Mouse (Mus musculus) lung, embryonic 14.5 days (tissue): ENCODE measurements around the gene Cabp4. TPM values are rescaled to one million over a fixed set of nuclear protein-coding genes. Genes with fewer than 3 reads are reported as not detected.

ENCODE experiments used
- ATAC-seq: fragments of 200-750 bp; cut with Nextera tagmentation; 2 replicates; pipeline ENCODE4 v1.8.0; 2017; ENCODE audit warnings: mild to moderate bottlenecking, moderate TSS enrichment, moderate library complexity; ENCODE audit not compliant: insufficient read depth
- DNase-seq: peaks from one replicate; pipeline ENCODE4 v3.0.0-alpha.2; 2015
- H3K27ac ChIP-seq: fragments of 300-500 bp; sonication (generic); 2 replicates; pipeline ENCODE4 v1.5.1; 2014; ENCODE audit warnings: low read depth, mild to moderate bottlenecking, moderate library complexity
- H3K27me3 ChIP-seq: fragments of 300-500 bp; sonication (generic); 2 replicates; pipeline ENCODE4 v1.6.1; 2014; ENCODE audit warnings: low read length, control low read depth; ENCODE audit not compliant: insufficient read depth
- H3K36me3 ChIP-seq: fragments of 300-500 bp; sonication (generic); 2 replicates; pipeline ENCODE4 v1.6.1; 2014; ENCODE audit warnings: control low read depth; ENCODE audit not compliant: insufficient read depth
- H3K4me1 ChIP-seq: fragments of 300-500 bp; sonication (generic); 2 replicates; pipeline ENCODE4 v1.6.1; 2014; ENCODE audit warnings: antibody characterized with exemption, control low read depth; ENCODE audit not compliant: insufficient read depth
- H3K4me2 ChIP-seq: fragments of 300-500 bp; sonication (generic); 2 replicates; pipeline ENCODE4 v1.6.1; 2014; ENCODE audit warnings: mild to moderate bottlenecking
- H3K4me3 ChIP-seq: fragments of 300-500 bp; sonication (generic); 2 replicates; pipeline ENCODE4 v1.5.1; 2014; ENCODE audit warnings: low read depth, low read length
- H3K9ac ChIP-seq: fragments of 300-500 bp; sonication (generic); 2 replicates; pipeline ENCODE4 v1.6.1; 2014
- H3K9me3 ChIP-seq: fragments of 300-500 bp; sonication (generic); 2 replicates; pipeline ENCODE4 v1.6.1; 2016; ENCODE audit warnings: low read depth, low read length, control low read depth
- CTCF ChIP-seq: IDR thresholded peaks from 2 replicates; pipeline ENCODE4 v1.5.1; 2016; ENCODE audit warnings: antibody characterized with exemption, low read depth
- WGBS: fragments of 180-500 bp; shearing (Covaris S2); extraction: QIAGEN DNeasy Blood & Tissue Kit; methylation state at CpG from one replicate; pipeline ENCODE4 v1.1.7; 2014; 5-methylcytosine and 5-hydroxymethylcytosine counted together
- polyA plus RNA-seq: library from polyadenylated mRNA; unstranded; fragments of >200 nt; fragmentation: Nextera tagmentation; extraction: Ambion mirVana; gene quantifications from 2 replicates; pipeline ENCODE4 v1.2.1, GENCODE M21; 2014

Cabp4 gene
- polyA plus RNA-seq, 1 experiment from 2014 or later = 0.09 TPM

DNA sequence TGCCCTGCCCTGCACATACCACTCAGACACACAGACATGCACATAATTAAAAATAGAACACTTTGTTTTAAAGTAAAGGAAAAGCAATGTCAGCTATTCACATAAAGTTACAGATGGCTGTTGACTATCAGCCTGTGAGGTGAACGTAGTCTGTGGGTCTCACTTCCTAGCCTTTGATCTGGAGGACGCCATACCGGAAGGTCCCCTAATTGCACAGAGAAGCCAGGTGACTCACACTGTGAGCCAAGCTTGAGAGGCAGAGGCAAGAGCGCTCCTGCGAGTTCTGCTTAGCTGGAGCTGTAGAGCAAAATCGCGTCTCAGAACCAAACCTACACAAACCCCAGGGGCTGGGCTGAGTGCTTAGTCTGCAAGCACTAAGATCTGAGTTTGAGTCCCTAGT, 50.1 kb downstream of the Cabp4 start:
- Histone ChIP-seq H3K4me2 (no peak overlapping the region), H3K4me1 (no peaks in the 10 kb centered on the region), H3K9ac (no peak overlapping the region), H3K36me3 (no peaks in the 10 kb centered on the region), H3K27me3 (no peaks in the 10 kb centered on the region), H3K4me3 (no peak overlapping the region), H3K9me3 (no peaks in the 10 kb centered on the region), H3K27ac (no peak overlapping the region)
- WGBS = 58% methylated on average over 7 of the region's 7 CpGs
- DNase-seq = no peak
- no peak for TF ChIP-seq CTCF
- no peak for ATAC-seq

DNA sequence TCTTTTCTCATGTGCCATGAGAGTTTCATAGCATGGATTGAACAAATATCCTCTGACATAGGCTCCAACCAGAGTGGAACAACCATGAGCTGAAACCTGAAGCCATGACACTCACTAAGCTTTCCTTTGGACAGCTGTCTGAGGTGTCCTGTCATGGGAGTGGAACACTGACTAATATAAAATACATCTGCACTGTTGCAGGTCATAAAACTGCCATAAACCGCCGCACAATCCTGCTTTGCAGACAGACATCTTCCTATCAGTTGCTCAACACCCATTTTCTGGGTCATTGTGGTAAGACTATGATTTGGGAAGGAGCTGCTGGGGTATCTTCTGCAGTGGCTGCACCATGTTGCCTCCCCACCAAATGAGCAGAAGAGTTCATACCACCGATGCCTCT, 51.1 kb downstream of the Cabp4 start:
- TF ChIP-seq CTCF = no peak
- no peak for DNase-seq
- Histone ChIP-seq H3K4me3 (no peak overlapping the region), H3K36me3 (no peaks in the 10 kb centered on the region), H3K9ac (no peak overlapping the region), H3K9me3 (no peaks in the 10 kb centered on the region), H3K27me3 (no peaks in the 10 kb centered on the region), H3K4me2 (no peak overlapping the region), H3K27ac (no peak overlapping the region), H3K4me1 (no peaks in the 10 kb centered on the region)
- no peak for ATAC-seq
- 65% methylated on average over 3 of the region's 3 CpGs for WGBS

DNA sequence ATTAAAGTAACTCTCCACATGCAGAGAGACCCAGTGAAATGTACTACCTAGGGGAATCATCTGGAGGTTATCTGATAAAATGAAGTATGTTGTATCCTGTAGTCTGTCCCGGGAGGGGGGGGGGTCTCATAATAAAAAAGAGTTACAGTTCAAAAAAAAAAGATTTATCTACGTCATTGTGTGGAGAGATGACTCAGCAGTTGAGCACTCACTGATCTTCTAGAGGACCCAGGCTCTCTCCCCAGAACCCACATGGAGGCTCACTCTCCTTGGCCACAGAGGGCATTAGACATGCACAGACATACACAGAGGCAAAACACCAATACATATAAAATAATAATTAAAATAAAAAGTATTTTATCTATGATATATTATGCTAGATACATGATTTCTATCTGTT, 52.5 kb downstream of the Cabp4 start:
- no peak overlapping the region for H3K9ac ChIP-seq
- H3K4me1 ChIP-seq = no peaks in the 10 kb centered on the region
- no peaks in the 10 kb centered on the region for H3K9me3 ChIP-seq
- 46% methylated on average over 2 of the region's 2 CpGs for WGBS
- H3K4me3 ChIP-seq = no peak overlapping the region
- no peak for ATAC-seq
- H3K36me3 ChIP-seq = no peaks in the 10 kb centered on the region
- no peaks in the 10 kb centered on the region for H3K27me3 ChIP-seq
- TF ChIP-seq CTCF = no peak
- H3K4me2 ChIP-seq = no peak overlapping the region
- H3K27ac ChIP-seq = no peak overlapping the region
- no peak for DNase-seq

DNA sequence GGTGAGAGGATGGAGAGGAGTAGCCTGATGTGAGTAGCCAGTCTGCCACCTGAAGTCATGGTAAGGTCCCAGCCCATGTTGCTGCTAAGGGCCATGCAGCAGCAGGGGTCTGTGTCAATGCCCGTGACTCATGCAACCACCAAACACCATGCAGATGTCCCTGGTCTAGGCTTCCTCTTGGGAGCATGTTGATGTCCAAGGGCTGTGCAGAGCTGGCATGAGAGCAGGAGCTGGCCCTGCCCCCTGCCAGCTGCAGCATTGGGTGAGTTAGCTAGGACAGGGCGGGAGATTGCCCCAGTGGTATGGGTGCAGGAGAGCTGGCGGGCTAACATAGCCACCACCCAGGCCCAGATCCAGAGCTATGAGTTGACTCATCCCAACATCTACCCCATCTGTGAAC, 53.4 kb downstream of the Cabp4 start:
- Histone ChIP-seq H3K27ac (no peak overlapping the region), H3K36me3 (no peaks in the 10 kb centered on the region), H3K9me3 (no peaks in the 10 kb centered on the region), H3K9ac (no peak overlapping the region), H3K4me2 (no peak overlapping the region), H3K27me3 (no peaks in the 10 kb centered on the region), H3K4me1 (no peaks in the 10 kb centered on the region), H3K4me3 (no peak overlapping the region)
- WGBS = 95% methylated on average over 3 of the region's 3 CpGs
- ATAC-seq = no peak
- DNase-seq = no peak
- TF ChIP-seq CTCF = no peak

DNA sequence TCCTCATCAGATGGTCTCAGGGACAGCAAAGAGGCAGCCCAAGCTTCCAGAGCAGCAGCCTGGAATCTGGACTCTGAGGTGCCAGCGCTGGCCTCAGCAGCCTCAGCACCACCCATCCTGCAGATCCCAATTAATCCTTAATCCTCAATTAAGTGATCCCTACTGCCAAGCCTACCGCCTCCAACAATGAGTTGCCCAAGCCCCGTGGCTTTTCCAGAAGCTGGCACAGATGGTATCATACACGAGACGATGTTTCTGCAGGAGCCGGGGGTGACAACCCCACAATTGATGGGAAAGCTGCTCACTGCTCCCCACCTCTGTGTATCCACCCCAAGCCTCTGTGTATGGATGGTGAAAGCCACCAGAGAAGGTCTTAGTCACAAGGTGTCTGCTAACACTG, 54.7 kb downstream of the Cabp4 start:
- WGBS = 75% methylated on average over 6 of the region's 6 CpGs
- Histone ChIP-seq H3K36me3 (no peaks in the 10 kb centered on the region), H3K27me3 (no peaks in the 10 kb centered on the region), H3K27ac (no peak overlapping the region), H3K9me3 (no peaks in the 10 kb centered on the region), H3K4me1 (no peaks in the 10 kb centered on the region), H3K4me3 (no peak overlapping the region), H3K4me2 (no peak overlapping the region), H3K9ac (no peak overlapping the region)
- TF ChIP-seq CTCF = no peak
- DNase-seq (no peak), ATAC-seq (no peak)

DNA sequence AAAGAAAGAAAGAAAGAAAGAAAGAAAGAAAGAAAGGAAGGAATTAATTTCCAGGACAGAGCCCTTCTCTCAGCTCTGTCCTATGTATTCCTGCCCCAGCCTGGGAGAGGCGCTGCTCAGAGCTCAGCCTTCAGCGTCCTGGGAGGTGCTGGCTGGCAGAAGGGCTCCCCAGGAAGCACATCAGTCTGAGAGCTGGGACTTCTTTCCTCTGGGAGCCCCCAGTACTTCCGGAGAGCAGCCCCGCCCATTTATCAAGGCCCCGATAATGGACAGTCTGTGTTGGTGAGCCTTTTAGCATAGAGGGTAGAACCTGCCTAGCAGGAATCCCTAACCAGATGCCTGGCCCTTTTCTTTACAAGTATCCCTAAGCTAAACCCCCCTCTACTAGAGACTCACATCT, 55.7 kb downstream of the Cabp4 start:
- H3K27ac ChIP-seq = no peak overlapping the region
- no peaks in the 10 kb centered on the region for H3K9me3 ChIP-seq
- H3K4me2 ChIP-seq = no peak overlapping the region
- H3K36me3 ChIP-seq = no peaks in the 10 kb centered on the region
- ATAC-seq (no peak), DNase-seq (no peak)
- no peak overlapping the region for H3K4me3 ChIP-seq
- WGBS = 30% methylated on average over 5 of the region's 5 CpGs
- no peak for TF ChIP-seq CTCF
- H3K4me1 ChIP-seq = no peaks in the 10 kb centered on the region
- no peaks in the 10 kb centered on the region for H3K27me3 ChIP-seq
- H3K9ac ChIP-seq = no peak overlapping the region

DNA sequence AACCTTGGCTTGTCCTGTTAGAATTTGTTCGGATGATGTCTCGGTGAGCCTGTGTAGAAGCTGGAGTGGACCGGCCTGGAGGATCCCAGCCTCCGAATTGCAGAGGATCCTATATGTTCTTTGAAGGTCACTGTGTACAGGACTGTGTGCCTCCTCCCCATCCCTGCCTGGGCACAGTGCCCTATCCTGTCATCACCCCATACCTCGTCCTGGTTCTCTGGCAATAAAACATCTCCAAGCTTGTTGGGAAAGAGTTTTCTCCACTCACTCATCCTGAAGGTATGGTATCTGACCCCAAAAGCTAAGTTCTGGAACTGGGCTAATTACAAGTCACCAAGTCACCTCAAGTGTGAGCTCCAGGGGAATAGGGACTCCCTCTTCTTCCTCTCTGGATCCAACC, 56.7 kb downstream of the Cabp4 start:
- Histone ChIP-seq H3K9me3 (no peaks in the 10 kb centered on the region), H3K27ac (no peak overlapping the region), H3K4me3 (no peak overlapping the region), H3K27me3 (no peaks in the 10 kb centered on the region), H3K4me2 (no peak overlapping the region), H3K36me3 (no peaks in the 10 kb centered on the region), H3K9ac (no peak overlapping the region), H3K4me1 (no peaks in the 10 kb centered on the region)
- TF ChIP-seq CTCF = no peak
- WGBS = 77% methylated on average over 5 of the region's 5 CpGs
- ATAC-seq (no peak), DNase-seq (no peak)

DNA sequence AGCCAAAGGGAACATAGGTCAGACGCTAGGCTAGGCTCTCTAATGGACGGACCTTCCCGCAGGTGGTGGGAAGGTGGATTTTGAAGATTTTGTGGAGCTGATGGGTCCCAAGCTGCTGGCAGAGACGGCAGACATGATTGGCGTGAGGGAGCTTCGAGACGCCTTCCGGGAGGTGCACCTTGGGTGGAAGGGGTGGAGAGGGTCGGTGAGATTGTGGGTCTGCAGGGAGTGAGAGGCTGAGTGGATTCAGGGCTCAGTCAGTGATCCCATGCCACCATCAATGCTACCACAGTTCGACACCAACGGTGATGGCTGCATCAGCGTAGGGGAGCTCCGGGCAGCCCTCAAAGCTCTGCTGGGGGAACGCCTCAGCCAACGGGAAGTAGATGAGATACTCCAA, 57.7 kb downstream of the Cabp4 start:
- no peak overlapping the region for H3K4me2 ChIP-seq
- ATAC-seq (no peak), DNase-seq (no peak)
- H3K9ac ChIP-seq = no peak overlapping the region
- no peak for TF ChIP-seq CTCF
- no peak overlapping the region for H3K4me3 ChIP-seq
- H3K27me3 ChIP-seq = no peaks in the 10 kb centered on the region
- 85% methylated on average over 15 of the region's 15 CpGs for WGBS
- H3K4me1 ChIP-seq = no peaks in the 10 kb centered on the region
- no peaks in the 10 kb centered on the region for H3K36me3 ChIP-seq
- H3K27ac ChIP-seq = no peak overlapping the region
- H3K9me3 ChIP-seq = no peaks in the 10 kb centered on the region

Other genes with a start within 250 kb of the Cabp4 start
- gene Tcirg1, start 236.9 kb downstream of the Cabp4 start, polyA plus RNA-seq = 31.7 and 36.0 TPM in 2 replicates
- gene Ndufs8, start 231.3 kb downstream of the Cabp4 start, polyA plus RNA-seq = 326 and 335 TPM in 2 replicates
- 3.0 and 3.6 TPM in 2 replicates for gene Aldh3b1, start 214.2 kb downstream of the Cabp4 start, polyA plus RNA-seq
- 13.3 and 14.8 TPM in 2 replicates for gene Unc93b1, start 208.8 kb downstream of the Cabp4 start, polyA plus RNA-seq
- not detected in 2 replicates for gene Aldh3b3, start 185.4 kb downstream of the Cabp4 start, polyA plus RNA-seq
- 0.62 and 1.0 TPM in 2 replicates for gene Aldh3b2, start 171.7 kb downstream of the Cabp4 start, polyA plus RNA-seq
- gene Acy3, start 157.5 kb downstream of the Cabp4 start, polyA plus RNA-seq = 7.2 and 8.0 TPM in 2 replicates
- not detected in 2 replicates for gene Tbx10, start 151.3 kb downstream of the Cabp4 start, polyA plus RNA-seq
- gene Nudt8, start 143.5 kb downstream of the Cabp4 start, polyA plus RNA-seq = 24.4 and 25.3 TPM in 2 replicates
- gene Gm49405, start 143.4 kb downstream of the Cabp4 start, polyA plus RNA-seq = 1.8 and 2.3 TPM in 2 replicates
- 2.2 and 3.0 TPM in 2 replicates for gene Doc2g, start 140.7 kb downstream of the Cabp4 start, polyA plus RNA-seq
- gene Ndufv1, start 131.2 kb downstream of the Cabp4 start, polyA plus RNA-seq = 193 and 198 TPM in 2 replicates
- gene Gstp1, start 106.0 kb downstream of the Cabp4 start, polyA plus RNA-seq = 424 and 468 TPM in 2 replicates
- gene Gstp2, start 98.0 kb downstream of the Cabp4 start, polyA plus RNA-seq = 2.9 and 3.4 TPM in 2 replicates
- gene Gstp3, start 84.5 kb downstream of the Cabp4 start, polyA plus RNA-seq = not detected in 2 replicates
- gene Cabp2, start 62.5 kb downstream of the Cabp4 start, polyA plus RNA-seq = not detected in 2 replicates
- 76.6 and 76.8 TPM in 2 replicates for gene Cdk2ap2, start 46.9 kb downstream of the Cabp4 start, polyA plus RNA-seq
- 5.5 and 7.3 TPM in 2 replicates for gene Pitpnm1, start 44.0 kb downstream of the Cabp4 start, polyA plus RNA-seq
- gene Aip, start 18.2 kb downstream of the Cabp4 start, polyA plus RNA-seq = 93.5 and 94.5 TPM in 2 replicates
- not detected in 2 replicates for gene Gpr152, start 4.2 kb downstream of the Cabp4 start, polyA plus RNA-seq
- 134 and 148 TPM in 2 replicates for gene Coro1b, start 4.6 kb upstream of the Cabp4 start, polyA plus RNA-seq
- gene Ptprcap, start 9.6 kb upstream of the Cabp4 start, polyA plus RNA-seq = 0.81 and 1.1 TPM in 2 replicates
- 37.9 and 43.2 TPM in 2 replicates for gene Rps6kb2, start 19.3 kb upstream of the Cabp4 start, polyA plus RNA-seq
- 1.7 and 2.5 TPM in 2 replicates for gene Carns1, start 31.4 kb upstream of the Cabp4 start, polyA plus RNA-seq
- gene Tbc1d10c, start 47.3 kb upstream of the Cabp4 start, polyA plus RNA-seq = 1.8 and 2.4 TPM in 2 replicates
- gene Ppp1ca, start 48.0 kb upstream of the Cabp4 start, polyA plus RNA-seq = 960 and 994 TPM in 2 replicates
- gene Rad9a, start 57.6 kb upstream of the Cabp4 start, polyA plus RNA-seq = 42.1 and 47.4 TPM in 2 replicates
- 4.4 and 5.0 TPM in 2 replicates for gene Clcf1, start 70.2 kb upstream of the Cabp4 start, polyA plus RNA-seq
- not detected in 2 replicates for gene AC109138.7, start 70.3 kb upstream of the Cabp4 start, polyA plus RNA-seq
- 22.6 and 22.8 TPM in 2 replicates for gene Pold4, start 87.9 kb upstream of the Cabp4 start, polyA plus RNA-seq
- gene Ssh3, start 125.1 kb upstream of the Cabp4 start, polyA plus RNA-seq = 10.6 and 11.1 TPM in 2 replicates
- 2.4 and 2.8 TPM in 2 replicates for gene Ankrd13d, start 139.1 kb upstream of the Cabp4 start, polyA plus RNA-seq
- gene Grk2, start 162.2 kb upstream of the Cabp4 start, polyA plus RNA-seq = 19.4 and 23.0 TPM in 2 replicates